Comparison of ENCODE assay signal across 8 mouse cellular contexts in the genomic region with DNA sequence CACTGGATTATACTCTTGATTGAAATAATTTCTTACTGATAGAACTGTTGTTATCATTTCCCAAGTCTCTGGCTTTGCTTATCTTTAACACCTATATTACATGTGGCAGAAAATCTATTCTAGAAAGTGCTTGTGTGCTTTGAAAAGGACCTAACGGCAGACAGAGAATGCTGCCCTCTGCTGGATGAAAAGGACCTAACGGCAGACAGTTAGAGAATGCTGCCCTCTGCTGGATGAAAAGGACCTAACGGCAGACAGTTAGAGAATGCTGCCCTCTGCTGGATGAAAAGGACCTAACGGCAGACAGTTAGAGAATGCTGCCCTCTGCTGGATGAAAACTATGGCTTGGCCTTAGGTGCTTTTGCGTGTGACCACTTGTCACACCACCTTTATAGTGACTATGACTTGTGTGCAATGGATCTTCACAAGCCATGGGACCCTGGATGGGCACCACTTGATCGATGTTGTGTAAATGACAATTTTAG. TPM values are rescaled to one million over a fixed set of nuclear protein-coding genes. Genes with fewer than 3 reads are reported as not detected.
DNase-seq lines count a peak whose midpoint lies in the region; ATAC-seq lines count a peak whose summit lies in the region.
"Not testable (repeated sequence)": the region's sequence is repeated elsewhere in the genome, so short reads cannot be mapped to it uniquely, and the experiment has no call there.

No protein-coding gene starts in this region.

- H3K4me1 ChIP-seq in forebrain, embryonic 16.5 days (replicated peaks; ENCODE audit: control insufficient read depth, insufficient read depth, low read length); hindbrain, embryonic 14.5 days (replicated peaks; ENCODE audit: control insufficient read depth, insufficient read depth, low read length): not testable (repeated sequence)

- not testable (repeated sequence) for H3K4me2 ChIP-seq in forebrain, embryonic 16.5 days (ENCODE audit: low read length); hindbrain, embryonic 14.5 days (replicated peaks)

- H3K4me3 ChIP-seq in forebrain, embryonic 16.5 days (replicated peaks; ENCODE audit: low read length); hindbrain, embryonic 14.5 days (replicated peaks; ENCODE audit: low read length): not testable (repeated sequence)

- not testable (repeated sequence) for H3K9me3 ChIP-seq in forebrain, embryonic 16.5 days (ENCODE audit: control insufficient read depth, low read length); hindbrain, embryonic 14.5 days (ENCODE audit: control insufficient read depth, low read length)

- H3K27ac ChIP-seq in forebrain, embryonic 16.5 days (ENCODE audit: low read length); hindbrain, embryonic 14.5 days: not testable (repeated sequence)

- H3K36me3 ChIP-seq in forebrain, embryonic 16.5 days (ENCODE audit: control insufficient read depth, insufficient read depth); hindbrain, embryonic 14.5 days (replicated peaks; ENCODE audit: control insufficient read depth, insufficient read depth): not testable (repeated sequence)

- H3K9ac ChIP-seq in forebrain, embryonic 16.5 days (replicated peaks; ENCODE audit: low read depth, low read length); hindbrain, embryonic 14.5 days: not testable (repeated sequence)

- 60% methylated on average over 6 of the region's 6 CpGs for WGBS in forebrain, embryonic 16.5 days
- 50% methylated on average over 6 of the region's 6 CpGs for WGBS in hindbrain, embryonic 14.5 days

- peak; percentile 20 for DNase-seq in ES-CJ7 (ENCODE audit: low read depth, low spot score)
- DNase-seq in cerebellum, adult 11 months, result peak; percentile 73
- peak; percentile 74 for DNase-seq in hindbrain, embryonic 14.5 days (ENCODE audit: low spot score)
- DNase-seq in layer of hippocampus, postnatal 14 days (ENCODE audit: low spot score in 2 of 2), result peak; percentile 71 to 76
- DNase-seq in lung, postnatal 36 days, result peak; percentile 84
- peak; percentile 57 for DNase-seq in retina, postnatal 1 day
- DNase-seq in thymus, postnatal 14 days, result peak; percentile 37

- H3K27me3 ChIP-seq in forebrain, embryonic 16.5 days (replicated peaks; ENCODE audit: control insufficient read depth, insufficient read depth, low read length); hindbrain, embryonic 14.5 days (ENCODE audit: control insufficient read depth, insufficient read depth, low read length): not testable (repeated sequence)

- peak; percentile 67 for ATAC-seq in forebrain, embryonic 16.5 days
- peak; percentile 74; the same call in 1 of the 2 replicates for ATAC-seq in hindbrain, embryonic 14.5 days (ENCODE audit: low FRiP score)

RNA-seq across cellular contexts. Expression of a gene that starts 11.6 kb away (rescaled TPM):
- not detected in 2 replicates for polyA plus RNA-seq in forebrain, embryonic 16.5 days (2015; fragmentation: Nextera tagmentation; extraction: Ambion mirVana)
- polyA plus RNA-seq in hindbrain, embryonic 14.5 days (2014; fragmentation: Nextera tagmentation; extraction: Ambion mirVana), result 0.09 TPM in 1 of 2 replicates, not detected in the other
- not detected for total RNA-seq in layer of hippocampus, postnatal 14 days (2021)

RNA-seq across cellular contexts. Expression of a gene that starts 26.2 kb away (rescaled TPM):
- polyA plus RNA-seq in forebrain, embryonic 16.5 days (2015; fragmentation: Nextera tagmentation; extraction: Ambion mirVana), result 229 and 237 TPM in 2 replicates
- polyA plus RNA-seq in hindbrain, embryonic 14.5 days (2014; fragmentation: Nextera tagmentation; extraction: Ambion mirVana), result 142 and 150 TPM in 2 replicates
- total RNA-seq in layer of hippocampus, postnatal 14 days (2021), result 100 to 1,000 TPM; 235 to 237 TPM

Comparison
In these comparisons a context has a peak if more than half of its experiments do, and no peak if none do; other contexts are left out.
1. DNase-seq: peak in every context shown above with its lines; median percentile 84 in lung, postnatal 36 days; 74 in hindbrain, embryonic 14.5 days; 74 in layer of hippocampus, postnatal 14 days; 73 in cerebellum, adult 11 months; 57 in retina, postnatal 1 day; 37 in thymus, postnatal 14 days; 20 in ES-CJ7.